ENCODE assay signal across 26 mouse cellular contexts in the genomic region with DNA sequence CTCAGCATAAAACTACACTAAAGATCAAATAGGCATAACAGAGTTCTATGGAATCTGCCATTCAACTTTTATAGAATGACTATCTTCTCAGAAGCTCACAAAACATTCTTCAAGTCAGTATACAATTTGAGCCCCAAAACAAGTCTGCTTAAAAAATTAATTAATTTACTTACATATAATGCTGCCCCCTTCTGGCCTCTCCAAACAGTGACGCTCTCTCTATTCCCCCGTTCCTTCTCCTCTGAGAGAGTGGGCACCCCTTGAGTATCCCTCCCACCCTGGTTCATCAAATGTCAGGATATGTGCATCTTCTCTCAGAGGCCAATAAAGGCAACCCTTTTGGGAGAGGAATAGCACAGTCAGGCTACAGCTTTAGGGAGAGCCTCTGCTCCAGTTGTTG. TPM values are rescaled to one million over a fixed set of nuclear protein-coding genes. Genes with fewer than 3 reads are reported as not detected.
A peak's percentile ranks its signal among the peaks of the same experiment; 100 is the strongest.
DNase-seq lines count a peak whose midpoint lies in the region; ATAC-seq and TF ChIP-seq lines count a peak whose summit lies in the region.
"Had no signal": no experiment of that assay in that cellular context is flagged by ENCODE, and none has a peak within 500 bp of the region (broad histone marks: within the 10 kb centered on the region; RNA-seq: fewer than 3 reads in every experiment).

No protein-coding gene starts in this region.

- no peak overlapping the region for H3K9ac ChIP-seq in liver, embryonic 14.5 days (replicated peaks)
- H3K9ac ChIP-seq in liver, embryonic 11.5 days (ENCODE audit: low read depth, low read length): no peak overlapping the region
- H3K9ac ChIP-seq in forebrain, embryonic 16.5 days (replicated peaks; ENCODE audit: low read depth, low read length): no peak overlapping the region
- H3K9ac ChIP-seq in midbrain, embryonic 14.5 days (replicated peaks; ENCODE audit: low read length): no peak overlapping the region
- H3K9ac ChIP-seq: embryonic facial prominence, embryonic 12.5 days; forebrain, embryonic 15.5 days; heart, embryonic 12.5 days had no signal

- H3K4me1 ChIP-seq in liver, embryonic 14.5 days (replicated peaks; ENCODE audit: control insufficient read depth in 2 of 2, insufficient read depth in 2 of 2, low read length in 1 of 2): no peaks in the 10 kb centered on the region
- H3K4me1 ChIP-seq in liver, embryonic 11.5 days (replicated peaks; ENCODE audit: control insufficient read depth, insufficient read depth, low read length): no peaks in the 10 kb centered on the region
- no peaks in the 10 kb centered on the region for H3K4me1 ChIP-seq in forebrain, embryonic 16.5 days (replicated peaks; ENCODE audit: control insufficient read depth, insufficient read depth, low read length)
- H3K4me1 ChIP-seq in midbrain, embryonic 14.5 days (ENCODE audit: control insufficient read depth, insufficient read depth, low read length): no peaks in the 10 kb centered on the region
- H3K4me1 ChIP-seq: embryonic facial prominence, embryonic 12.5 days; forebrain, embryonic 15.5 days; heart, embryonic 12.5 days had no signal

- TF ChIP-seq CTCF in liver, embryonic 14.5 days (IDR thresholded peaks at IDR 0.05; ENCODE audit: low read depth): peak; percentile 10; the same call in 1 of the 2 replicates

- no peak overlapping the region for H3K27ac ChIP-seq in liver, embryonic 14.5 days
- H3K27ac ChIP-seq in liver, embryonic 11.5 days (ENCODE audit: low read depth, low read length): no peak overlapping the region
- H3K27ac ChIP-seq in forebrain, embryonic 16.5 days (ENCODE audit: low read length): no peak overlapping the region
- no peak overlapping the region for H3K27ac ChIP-seq in midbrain, embryonic 14.5 days (replicated peaks; ENCODE audit: low read depth, low read length)
- H3K27ac ChIP-seq: embryonic facial prominence, embryonic 12.5 days; forebrain, embryonic 15.5 days; heart, adult 2 months; hindbrain, embryonic 10.5 days had no signal

- DNase-seq in embryo, embryonic 11 days: peak; percentile 5
- no peak for DNase-seq in embryo, embryonic 10 days (ENCODE audit: low spot score)
- DNase-seq in liver, embryonic 14.5 days (ENCODE audit: low read depth in 3 of 3, low spot score in 3 of 3): no peak
- DNase-seq in liver, embryonic 11.5 days (ENCODE audit: low spot score): no peak
- DNase-seq in R1 (ENCODE audit: low read depth, low spot score): peak; percentile 2
- DNase-seq in midbrain, embryonic 14.5 days: no peak
- DNase-seq: adrenal gland, postnatal 10 days; cerebellum, adult 11 months; cerebellum, adult 8-10 months; cerebellum, postnatal 14 days; gastrocnemius, postnatal 14 days; heart, adult 2 months had no signal

- no peaks in the 10 kb centered on the region for H3K36me3 ChIP-seq in liver, embryonic 14.5 days (replicated peaks; ENCODE audit: control insufficient read depth, insufficient read depth, low read depth)
- H3K36me3 ChIP-seq in liver, embryonic 11.5 days (ENCODE audit: control insufficient read depth, insufficient read depth, low read length): no peaks in the 10 kb centered on the region
- no peaks in the 10 kb centered on the region for H3K36me3 ChIP-seq in forebrain, embryonic 16.5 days (ENCODE audit: control insufficient read depth, insufficient read depth)
- H3K36me3 ChIP-seq in midbrain, embryonic 14.5 days (ENCODE audit: control insufficient read depth, insufficient read depth, low read length): no peaks in the 10 kb centered on the region
- H3K36me3 ChIP-seq: embryonic facial prominence, embryonic 12.5 days; forebrain, embryonic 15.5 days; heart, embryonic 12.5 days; hindbrain, embryonic 10.5 days had no signal

- no peak overlapping the region for H3K4me3 ChIP-seq in liver, embryonic 14.5 days (ENCODE audit: insufficient read depth in 1 of 2, low read depth in 2 of 2, low read length in 2 of 2)
- H3K4me3 ChIP-seq in liver, embryonic 11.5 days (ENCODE audit: low read depth, low read length): no peak overlapping the region
- H3K4me3 ChIP-seq in forebrain, embryonic 16.5 days (replicated peaks; ENCODE audit: low read length): no peak overlapping the region
- H3K4me3 ChIP-seq in midbrain, embryonic 14.5 days (replicated peaks; ENCODE audit: low read depth, low read length): no peak overlapping the region
- H3K4me3 ChIP-seq: embryonic facial prominence, embryonic 12.5 days; forebrain, embryonic 15.5 days; heart, adult 2 months; heart, embryonic 12.5 days; hindbrain, embryonic 10.5 days had no signal

- H3K9me3 ChIP-seq in liver, embryonic 14.5 days (ENCODE audit: control insufficient read depth, low read length): no peaks in the 10 kb centered on the region
- no peaks in the 10 kb centered on the region for H3K9me3 ChIP-seq in liver, embryonic 11.5 days (ENCODE audit: control insufficient read depth, low read length)
- H3K9me3 ChIP-seq in forebrain, embryonic 16.5 days (ENCODE audit: control insufficient read depth, low read length): no peaks in the 10 kb centered on the region
- H3K9me3 ChIP-seq in midbrain, embryonic 14.5 days (ENCODE audit: control insufficient read depth, low read length): no peaks in the 10 kb centered on the region
- H3K9me3 ChIP-seq: embryonic facial prominence, embryonic 12.5 days; forebrain, embryonic 15.5 days; heart, embryonic 12.5 days; hindbrain, embryonic 10.5 days had no signal

- H3K4me2 ChIP-seq in liver, embryonic 14.5 days (ENCODE audit: low read depth): no peak overlapping the region
- H3K4me2 ChIP-seq in liver, embryonic 11.5 days: no peak overlapping the region
- H3K4me2 ChIP-seq in forebrain, embryonic 16.5 days (ENCODE audit: low read length): no peak overlapping the region
- no peak overlapping the region for H3K4me2 ChIP-seq in midbrain, embryonic 14.5 days (ENCODE audit: low read length)
- H3K4me2 ChIP-seq: embryonic facial prominence, embryonic 12.5 days; forebrain, embryonic 15.5 days; heart, embryonic 12.5 days had no signal

- no peaks in the 10 kb centered on the region for H3K27me3 ChIP-seq in liver, embryonic 14.5 days (ENCODE audit: control insufficient read depth, insufficient read depth, low read length)
- H3K27me3 ChIP-seq in liver, embryonic 11.5 days (replicated peaks; ENCODE audit: control insufficient read depth, insufficient read depth, low read length): no peaks in the 10 kb centered on the region
- H3K27me3 ChIP-seq in forebrain, embryonic 16.5 days (replicated peaks; ENCODE audit: control insufficient read depth, insufficient read depth, low read length): no peaks in the 10 kb centered on the region
- no peaks in the 10 kb centered on the region for H3K27me3 ChIP-seq in midbrain, embryonic 14.5 days (ENCODE audit: control insufficient read depth, insufficient read depth, low read length)
- H3K27me3 ChIP-seq: CH12.LX; embryonic facial prominence, embryonic 12.5 days; forebrain, embryonic 15.5 days; heart, embryonic 12.5 days had no signal

- WGBS in liver, embryonic 14.5 days (ENCODE audit: insufficient replicate concordance): 39% methylated on average over 2 of the region's 2 CpGs
- 42% methylated on average over 2 of the region's 2 CpGs for WGBS in liver, embryonic 11.5 days
- 54% methylated on average over 2 of the region's 2 CpGs for WGBS in forebrain, embryonic 16.5 days
- 54% methylated on average over 2 of the region's 2 CpGs for WGBS in midbrain, embryonic 14.5 days

- TF ChIP-seq EP300 in liver, embryonic 14.5 days (IDR thresholded peaks at IDR 0.05; ENCODE audit: low read depth): no peak

- ATAC-seq in liver, embryonic 14.5 days (ENCODE audit: insufficient read depth): no peak
- ATAC-seq in liver, embryonic 11.5 days (replicated peaks; ENCODE audit: low FRiP score): no peak
- ATAC-seq in forebrain, embryonic 16.5 days: no peak
- no peak for ATAC-seq in midbrain, embryonic 14.5 days (ENCODE audit: low FRiP score, low TSS enrichment)
- ATAC-seq: forebrain, embryonic 15.5 days; hindbrain, embryonic 16.5 days; inflammation-experienced regulatory T-cells, adult 6 months had no signal

RNA-seq across cellular contexts. Expression of a gene that starts 9.5 kb away (rescaled TPM):
- polyA plus RNA-seq in liver, embryonic 14.5 days (2012; rRNA removed): not detected in 2 replicates
- polyA plus RNA-seq in liver, embryonic 14.5 days (2014; fragmentation: Nextera tagmentation; extraction: Ambion mirVana): not detected in 2 replicates
- not detected in 2 replicates for polyA plus RNA-seq in liver, embryonic 11.5 days (2014; fragmentation: Nextera tagmentation; extraction: Ambion mirVana)
- polyA plus RNA-seq in forebrain, embryonic 16.5 days (2015; fragmentation: Nextera tagmentation; extraction: Ambion mirVana): not detected in 2 replicates
- not detected in 2 replicates for polyA plus RNA-seq in midbrain, embryonic 14.5 days (2014; fragmentation: Nextera tagmentation; extraction: Ambion mirVana)
- polyA plus RNA-seq: brain, embryonic 14.5 days; cortical plate, adult 2 months; embryonic facial prominence, embryonic 12.5 days; forebrain, embryonic 11.5 days; forebrain, embryonic 15.5 days; frontal cortex, adult 2 months; gonadal fat pad, adult 2 months; heart, adult 2 months; heart, embryonic 12.5 days; heart, embryonic 16.5 days; hindbrain, embryonic 10.5 days; inflammation-experienced regulatory T-cells, adult 6 months had no signal

RNA-seq across cellular contexts. Expression of a gene that starts 36.0 kb away (rescaled TPM):
- not detected in 2 replicates for polyA plus RNA-seq in liver, embryonic 14.5 days (2012; rRNA removed)
- not detected in 2 replicates for polyA plus RNA-seq in liver, embryonic 14.5 days (2014; fragmentation: Nextera tagmentation; extraction: Ambion mirVana)
- not detected in 2 replicates for polyA plus RNA-seq in liver, embryonic 11.5 days (2014; fragmentation: Nextera tagmentation; extraction: Ambion mirVana)
- not detected in 2 replicates for polyA plus RNA-seq in forebrain, embryonic 16.5 days (2015; fragmentation: Nextera tagmentation; extraction: Ambion mirVana)
- polyA plus RNA-seq in midbrain, embryonic 14.5 days (2014; fragmentation: Nextera tagmentation; extraction: Ambion mirVana): not detected in 2 replicates
- polyA plus RNA-seq: brain, embryonic 14.5 days; cortical plate, adult 2 months; embryonic facial prominence, embryonic 12.5 days; forebrain, embryonic 11.5 days; forebrain, embryonic 15.5 days; frontal cortex, adult 2 months; gonadal fat pad, adult 2 months; heart, embryonic 12.5 days; heart, embryonic 16.5 days; hindbrain, embryonic 10.5 days; hindbrain, embryonic 16.5 days; inflammation-experienced regulatory T-cells, adult 6 months had no signal

Comparison
In these comparisons a context has a peak if more than half of its experiments do, and no peak if none do; other contexts are left out.
1. DNase-seq: peak in embryo, embryonic 11 days (single experiment) and R1 (single experiment); none in embryo, embryonic 10 days (single experiment), liver, embryonic 14.5 days (0 of 3), liver, embryonic 11.5 days (single experiment) and midbrain, embryonic 14.5 days (single experiment).